Mouse (Mus musculus) erythroblast, embryonic 14.5 days (primary cell): ENCODE measurements around the gene Prdm16.

Experiments
- GATA1 ChIP-seq: IDR thresholded peaks from 2 replicates; pipeline ENCODE4 v1.6.1; 2012; ENCODE audit warnings: low read length, inconsistent platforms, mixed read lengths
- TAL1 ChIP-seq: IDR thresholded peaks from 3 replicates; pipeline ENCODE4 v1.6.1; 2012; ENCODE audit warnings: low read length, inconsistent platforms, mixed read lengths

GRCm38 (mm10) chr4:154563201-154563600, 73.5 kb downstream of the Prdm16 start:
- TF ChIP-seq TAL1 (no peak), GATA1 (no peak)
